In the genomic region with DNA sequence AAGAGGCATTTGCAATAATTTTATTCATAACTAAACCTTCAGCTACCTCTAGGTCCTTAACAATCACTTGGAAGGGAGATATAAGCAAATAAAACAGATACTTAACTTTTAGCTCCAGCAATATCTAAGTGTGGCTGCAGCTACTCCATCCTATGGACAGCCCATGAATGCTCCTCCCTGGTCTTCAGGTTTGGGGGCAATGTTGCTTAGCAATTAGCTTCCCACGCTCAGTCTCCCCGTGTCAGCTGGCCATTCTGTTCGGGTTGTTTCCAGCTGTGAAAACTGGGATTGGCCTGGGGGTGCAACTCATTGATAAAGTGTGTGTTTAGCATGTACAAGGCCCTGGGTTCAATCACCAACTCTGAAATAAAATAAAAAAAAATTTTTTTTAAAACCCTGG, we compare ENCODE assay signal across 23 mouse cellular contexts.
"Had no signal": no experiment of that assay in that cellular context is flagged by ENCODE, and none has a peak within 500 bp of the region (broad histone marks: within the 10 kb centered on the region; RNA-seq: fewer than 3 reads in every experiment).

No protein-coding gene starts in this region.

- H3K9ac ChIP-seq: heart, embryonic 13.5 days; heart, embryonic 15.5 days; hindbrain, embryonic 12.5 days; hindbrain, embryonic 15.5 days; intestine, embryonic 15.5 days; limb, embryonic 12.5 days; liver, embryonic 13.5 days had no signal

- H3K36me3 ChIP-seq: heart, embryonic 13.5 days; heart, embryonic 15.5 days; hindbrain, embryonic 12.5 days; hindbrain, embryonic 15.5 days; intestine, embryonic 15.5 days; limb, embryonic 10.5 days; limb, embryonic 12.5 days; liver, embryonic 13.5 days had no signal

- H3K4me1 ChIP-seq: limb, embryonic 12.5 days had no signal

- H3K4me2 ChIP-seq: heart, embryonic 11.5 days; heart, embryonic 13.5 days; heart, embryonic 15.5 days; hindbrain, embryonic 12.5 days; hindbrain, embryonic 15.5 days; intestine, embryonic 15.5 days; limb, embryonic 12.5 days; liver, embryonic 11.5 days; liver, embryonic 13.5 days had no signal

- DNase-seq: gastrocnemius, adult 2 months; gastrocnemius, postnatal 10 days; gastrocnemius, postnatal 25 days; heart, adult 2 months; heart, postnatal 4 days; kidney, adult 18-20 months; kidney, postnatal 10 days; kidney, postnatal 4 days; liver; liver, embryonic 13.5 days had no signal

- H3K27me3 ChIP-seq: heart, embryonic 13.5 days; heart, embryonic 15.5 days; intestine, embryonic 15.5 days; limb, embryonic 12.5 days had no signal

- H3K4me3 ChIP-seq: gastrocnemius, adult 2 months; heart, adult 2 months; heart, embryonic 13.5 days; heart, embryonic 15.5 days; hindbrain, embryonic 12.5 days; hindbrain, embryonic 15.5 days; intestine, embryonic 15.5 days; layer of hippocampus, adult 2 months; left cerebral cortex, adult 2 months; limb, embryonic 10.5 days; limb, embryonic 12.5 days; liver, embryonic 13.5 days had no signal

- ATAC-seq: inflammation-experienced regulatory T-cells, adult 6 months; intestine, embryonic 15.5 days; intestine, postnatal 0 days had no signal

- H3K27ac ChIP-seq: gastrocnemius, adult 2 months; heart, adult 2 months; heart, embryonic 13.5 days; heart, embryonic 15.5 days; hindbrain, embryonic 12.5 days; hindbrain, embryonic 15.5 days; intestine, embryonic 15.5 days; layer of hippocampus, adult 2 months; left cerebral cortex, adult 2 months; limb, embryonic 10.5 days; limb, embryonic 12.5 days; liver, embryonic 13.5 days had no signal

- H3K9me3 ChIP-seq: heart, embryonic 13.5 days; heart, embryonic 15.5 days; hindbrain, embryonic 12.5 days; hindbrain, embryonic 15.5 days; intestine, embryonic 15.5 days; limb, embryonic 10.5 days had no signal
